Mouse (Mus musculus): ENCODE measurements at regions not wholly inside any gene's neighbourhood (a gene's known extent, or its start where the extent isn't known, plus 50 kb on each side); places are given as distances from the start of the nearest gene placed in this dataset.

DNA sequence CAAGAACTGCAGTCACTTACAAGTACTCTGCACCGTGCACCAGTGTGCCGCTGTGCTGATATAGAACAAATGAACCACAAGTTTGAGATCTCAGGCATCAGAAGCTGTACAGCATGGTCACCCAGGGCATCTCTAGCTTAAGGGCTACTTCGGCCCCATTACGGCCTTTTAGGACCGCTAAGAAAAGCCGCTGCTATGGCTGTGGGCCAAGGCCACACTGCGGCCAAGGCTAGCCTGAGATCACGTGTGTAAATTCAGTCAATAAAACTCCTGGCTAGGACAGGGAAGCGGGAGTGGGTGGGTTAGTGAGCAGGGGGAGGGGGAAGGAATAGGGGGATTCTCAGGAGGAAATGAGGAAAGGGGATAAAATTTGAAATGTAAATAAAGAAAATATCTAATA lies 50.9 kb upstream of the Atp12a start:
- DNase-seq (ENCODE audit: low read depth, low spot score): no peak

DNA sequence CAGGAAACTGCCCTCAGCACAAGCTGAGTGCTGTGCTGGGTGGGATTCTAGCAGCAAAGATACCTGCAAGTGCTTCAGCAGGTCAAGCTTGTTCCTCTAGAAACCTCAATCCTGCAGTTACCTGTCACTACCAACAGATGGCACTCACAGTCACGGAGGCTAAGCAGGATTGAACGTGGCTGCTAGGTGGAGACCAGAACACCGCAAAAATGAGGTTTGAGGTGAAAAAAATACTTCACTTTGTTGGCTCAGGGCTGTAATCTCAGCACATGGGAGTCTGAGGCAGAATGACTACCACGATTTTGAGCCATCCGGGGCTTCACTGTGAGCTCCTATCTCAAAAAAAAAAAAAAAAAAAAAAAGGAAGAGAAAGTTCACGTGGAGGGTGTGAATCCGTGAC lies 50.4 kb upstream of the Atp12a start:
- peak; percentile 51 for DNase-seq (ENCODE audit: low read depth, low spot score)

Data from 3T3-L1 (cell line).